Mouse (Mus musculus): ENCODE data around the gene Fat3.

DNA sequence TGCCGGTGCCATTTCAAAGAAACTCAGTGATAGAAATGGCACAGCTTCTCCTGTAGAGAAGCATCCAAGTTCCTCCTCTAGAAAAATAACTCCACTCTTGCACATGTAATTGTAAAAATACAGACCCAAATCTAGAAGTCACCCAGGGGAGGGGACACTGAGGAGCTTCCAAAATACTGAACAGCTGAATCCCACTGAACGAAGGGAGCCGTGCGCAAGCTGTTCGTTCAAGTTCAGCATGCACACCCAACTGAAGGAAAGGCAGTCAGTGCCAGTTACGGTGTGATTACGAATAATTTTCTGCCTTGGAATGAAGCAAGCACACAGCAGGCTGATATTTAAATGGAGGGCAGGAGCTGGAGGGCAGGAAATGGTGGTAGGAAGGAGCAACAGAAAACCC, 476.4 kb downstream of the Fat3 start:
- TF ChIP-seq CTCF (IDR thresholded peaks at IDR 0.05; ENCODE audit: low read depth, low read length) (no peak), POLR2A (IDR thresholded peaks at IDR 0.05; ENCODE audit: borderline replicate concordance, low read depth, low read length) (no peak)

Data from bone marrow macrophage, adult 2 months (primary cell).